In the genomic region with DNA sequence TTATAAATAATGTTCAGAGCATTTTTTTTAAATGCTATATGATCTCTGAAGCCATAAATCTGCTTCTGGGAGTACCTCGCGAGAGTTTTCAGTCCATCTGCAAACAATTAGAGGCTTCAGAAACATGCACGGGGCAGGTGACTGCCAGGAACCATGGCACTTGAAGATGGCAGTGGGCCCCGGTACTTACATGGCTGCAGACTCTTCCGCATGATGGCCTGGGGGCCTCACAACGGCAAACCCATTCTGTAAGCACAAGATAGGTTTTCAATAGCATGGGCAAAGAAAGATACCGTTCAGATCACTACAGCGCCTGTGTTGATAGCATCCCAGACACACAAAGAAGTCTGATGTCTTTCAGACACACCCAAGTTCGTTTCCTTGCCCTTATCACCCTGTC, we compare ENCODE assay signal across 22 mouse cellular contexts.
A peak's percentile ranks its signal among the peaks of the same experiment; 100 is the strongest.
DNase-seq lines count a peak whose midpoint lies in the region; ATAC-seq and TF ChIP-seq lines count a peak whose summit lies in the region.
"Had no signal": no experiment of that assay in that cellular context is flagged by ENCODE, and none has a peak within 500 bp of the region (broad histone marks: within the 10 kb centered on the region; RNA-seq: fewer than 3 reads in every experiment).

No protein-coding gene starts in this region.

- no peaks in the 10 kb centered on the region for H3K27me3 ChIP-seq in neural tube, embryonic 11.5 days (ENCODE audit: control insufficient read depth, insufficient read depth, low read length)
- H3K27me3 ChIP-seq in embryonic facial prominence, embryonic 14.5 days (replicated peaks; ENCODE audit: control insufficient read depth, insufficient read depth, low read length), result no peaks in the 10 kb centered on the region
- no peaks in the 10 kb centered on the region for H3K27me3 ChIP-seq in limb, embryonic 14.5 days (ENCODE audit: control insufficient read depth, insufficient read depth, low read length)
- no peaks in the 10 kb centered on the region for H3K27me3 ChIP-seq in neural tube, embryonic 15.5 days (replicated peaks)
- H3K27me3 ChIP-seq in cerebellum, adult 2 months (ENCODE audit: control insufficient read depth, insufficient read depth, low read length), result no peaks in the 10 kb centered on the region
- H3K27me3 ChIP-seq: forebrain, embryonic 15.5 days; heart, embryonic 15.5 days; midbrain, embryonic 13.5 days; Patski had no signal

- no peaks in the 10 kb centered on the region for H3K36me3 ChIP-seq in neural tube, embryonic 11.5 days (ENCODE audit: control insufficient read depth, insufficient read depth, low read length)
- no peaks in the 10 kb centered on the region for H3K36me3 ChIP-seq in embryonic facial prominence, embryonic 14.5 days (ENCODE audit: control insufficient read depth, insufficient read depth, low read length)
- H3K36me3 ChIP-seq in limb, embryonic 14.5 days (ENCODE audit: control insufficient read depth, insufficient read depth, low read length), result no peaks in the 10 kb centered on the region
- no peaks in the 10 kb centered on the region for H3K36me3 ChIP-seq in neural tube, embryonic 15.5 days
- H3K36me3 ChIP-seq: forebrain, embryonic 15.5 days; heart, embryonic 15.5 days; midbrain, embryonic 13.5 days had no signal

- no peak overlapping the region for H3K27ac ChIP-seq in neural tube, embryonic 11.5 days (ENCODE audit: low read depth, low read length)
- peak overlapping the region; percentile 6; the same call in 1 of the 2 replicates for H3K27ac ChIP-seq in embryonic facial prominence, embryonic 14.5 days (replicated peaks; ENCODE audit: low read depth, low read length)
- peak overlapping the region; percentile 61 for H3K27ac ChIP-seq in limb, embryonic 14.5 days (replicated peaks; ENCODE audit: low read depth, low read length)
- no peak overlapping the region for H3K27ac ChIP-seq in neural tube, embryonic 15.5 days (replicated peaks)
- H3K27ac ChIP-seq in cerebellum, adult 2 months (ENCODE audit: insufficient read depth, low read length), result no peak overlapping the region
- H3K27ac ChIP-seq: forebrain, embryonic 15.5 days; gastrocnemius, adult 2 months; heart, adult 2 months; heart, embryonic 15.5 days; midbrain, embryonic 13.5 days had no signal

- TF ChIP-seq CTCF in cerebellum, adult 2 months (IDR thresholded peaks at IDR 0.05; ENCODE audit: borderline replicate concordance, insufficient read depth, low read depth, low read length), result no peak

- H3K4me3 ChIP-seq in neural tube, embryonic 11.5 days (ENCODE audit: low read depth, low read length), result no peak overlapping the region
- no peak overlapping the region for H3K4me3 ChIP-seq in embryonic facial prominence, embryonic 14.5 days (ENCODE audit: low read depth, low read length)
- no peak overlapping the region for H3K4me3 ChIP-seq in limb, embryonic 14.5 days (replicated peaks; ENCODE audit: low read length)
- no peak overlapping the region for H3K4me3 ChIP-seq in neural tube, embryonic 15.5 days (replicated peaks)
- no peak overlapping the region for H3K4me3 ChIP-seq in cerebellum, adult 2 months (replicated peaks; ENCODE audit: insufficient read depth, low read depth, low read length)
- H3K4me3 ChIP-seq: forebrain, embryonic 15.5 days; gastrocnemius, adult 2 months; heart, adult 2 months; heart, embryonic 15.5 days; midbrain, embryonic 13.5 days had no signal

- peak; percentile 18 for DNase-seq in neural tube, embryonic 11.5 days (ENCODE audit: low spot score)
- DNase-seq in neural tube, embryonic 10.5 days (ENCODE audit: extremely low spot score, low spot score), result no peak
- peak; percentile 57 for DNase-seq in embryonic facial prominence, embryonic 14.5 days (ENCODE audit: low spot score)
- peak; percentile 55 for DNase-seq in limb, embryonic 14.5 days (ENCODE audit: low spot score)
- DNase-seq in cerebellum, adult 2 months, result no peak
- DNase-seq in lung, postnatal 4 days, result no peak
- no peak for DNase-seq in layer of hippocampus, postnatal 10 days (ENCODE audit: low spot score in 2 of 2)
- DNase-seq: B cell, adult 2 months; cerebellum, postnatal 10 days; gastrocnemius, adult 2 months; heart, adult 2 months; kidney, adult 9 months; left cerebral cortex, postnatal 4 days; liver, postnatal 0 days; lung, postnatal 14 days; thymus, postnatal 14 days had no signal

- no peaks in the 10 kb centered on the region for H3K9me3 ChIP-seq in neural tube, embryonic 11.5 days (ENCODE audit: control insufficient read depth, low read length)
- no peaks in the 10 kb centered on the region for H3K9me3 ChIP-seq in embryonic facial prominence, embryonic 14.5 days (ENCODE audit: control insufficient read depth, low read length)
- H3K9me3 ChIP-seq in limb, embryonic 14.5 days (ENCODE audit: control insufficient read depth, low read length), result no peaks in the 10 kb centered on the region
- no peaks in the 10 kb centered on the region for H3K9me3 ChIP-seq in neural tube, embryonic 15.5 days (replicated peaks)
- H3K9me3 ChIP-seq: forebrain, embryonic 15.5 days; heart, embryonic 15.5 days; midbrain, embryonic 13.5 days had no signal

- WGBS in neural tube, embryonic 11.5 days, result 51% methylated on average over 9 of the region's 9 CpGs
- WGBS in embryonic facial prominence, embryonic 14.5 days, result 45% methylated on average over 9 of the region's 9 CpGs
- 25% methylated on average over 9 of the region's 9 CpGs for WGBS in limb, embryonic 14.5 days
- WGBS in neural tube, embryonic 15.5 days, result 41% methylated on average over 9 of the region's 9 CpGs
- WGBS in cerebellum, adult 2 months, result 79% methylated on average over 9 of the region's 9 CpGs

- no peak for ATAC-seq in neural tube, embryonic 11.5 days (ENCODE audit: insufficient read depth, low FRiP score, low TSS enrichment)
- no peak for ATAC-seq in embryonic facial prominence, embryonic 14.5 days (ENCODE audit: low read depth)
- ATAC-seq in limb, embryonic 14.5 days (ENCODE audit: low FRiP score, low read depth), result 0 out of 2 replicates have a peak, but pooled peaks have one; percentile 42
- ATAC-seq in neural tube, embryonic 15.5 days (ENCODE audit: low FRiP score), result peak; percentile 53; the same call in 1 of the 2 replicates
- ATAC-seq: forebrain, embryonic 15.5 days; inflammation-experienced regulatory T-cells, adult 6 months; liver, postnatal 0 days; midbrain, embryonic 13.5 days; Patski had no signal

- no peak for TF ChIP-seq POLR2A in limb, embryonic 14.5 days (IDR thresholded peaks at IDR 0.05; ENCODE audit: borderline replicate concordance, extremely low read depth, insufficient read depth, insufficient read length)
- no peak for TF ChIP-seq POLR2A in cerebellum, adult 2 months (IDR thresholded peaks at IDR 0.05; ENCODE audit: borderline replicate concordance, insufficient read depth, low read length)

- H3K4me2 ChIP-seq in neural tube, embryonic 11.5 days (ENCODE audit: low read depth), result no peak overlapping the region
- no peak overlapping the region for H3K4me2 ChIP-seq in embryonic facial prominence, embryonic 14.5 days (ENCODE audit: low read depth, low read length)
- peak overlapping the region; percentile 33 for H3K4me2 ChIP-seq in limb, embryonic 14.5 days (replicated peaks; ENCODE audit: low read depth, low read length, severe bottlenecking)
- no peak overlapping the region for H3K4me2 ChIP-seq in neural tube, embryonic 15.5 days
- H3K4me2 ChIP-seq: forebrain, embryonic 15.5 days; heart, embryonic 15.5 days; midbrain, embryonic 13.5 days had no signal

- no peak overlapping the region for H3K9ac ChIP-seq in neural tube, embryonic 11.5 days (ENCODE audit: low read length)
- no peak overlapping the region for H3K9ac ChIP-seq in embryonic facial prominence, embryonic 14.5 days (ENCODE audit: low read depth, low read length)
- H3K9ac ChIP-seq in limb, embryonic 14.5 days (ENCODE audit: low read depth, low read length, severe bottlenecking), result no peak overlapping the region
- no peak overlapping the region for H3K9ac ChIP-seq in neural tube, embryonic 15.5 days (replicated peaks)
- H3K9ac ChIP-seq: forebrain, embryonic 15.5 days; heart, embryonic 15.5 days; liver, postnatal 0 days; midbrain, embryonic 13.5 days had no signal

- peaks cover 5% of the 10 kb centered on the region; the same call in 1 of the 2 replicates for H3K4me1 ChIP-seq in neural tube, embryonic 11.5 days (ENCODE audit: control insufficient read depth, insufficient read depth, low read length)
- H3K4me1 ChIP-seq in embryonic facial prominence, embryonic 14.5 days (ENCODE audit: control insufficient read depth, insufficient read depth, low read length), result peaks cover 13% of the 10 kb centered on the region; the same call in 1 of the 2 replicates
- H3K4me1 ChIP-seq in limb, embryonic 14.5 days (ENCODE audit: control insufficient read depth, insufficient read depth, low read length), result peaks cover 20% of the 10 kb centered on the region
- H3K4me1 ChIP-seq in neural tube, embryonic 15.5 days, result peaks cover 12% of the 10 kb centered on the region
- H3K4me1 ChIP-seq in cerebellum, adult 2 months (ENCODE audit: control insufficient read depth, insufficient read depth, low read length), result no peaks in the 10 kb centered on the region
- H3K4me1 ChIP-seq: heart, embryonic 15.5 days had no signal

Comparison
In these comparisons a context has a peak if more than half of its experiments do, and no peak if none do; other contexts are left out.
1. ATAC-seq: peak in limb, embryonic 14.5 days (single experiment) and neural tube, embryonic 15.5 days (single experiment); none in neural tube, embryonic 11.5 days (single experiment) and embryonic facial prominence, embryonic 14.5 days (single experiment).
2. DNase-seq: peak in neural tube, embryonic 11.5 days (single experiment), embryonic facial prominence, embryonic 14.5 days (single experiment) and limb, embryonic 14.5 days (single experiment); none in neural tube, embryonic 10.5 days (single experiment), cerebellum, adult 2 months (0 of 2), lung, postnatal 4 days (0 of 2) and layer of hippocampus, postnatal 10 days (0 of 2).
3. H3K27ac ChIP-seq: peak in embryonic facial prominence, embryonic 14.5 days (single experiment) and limb, embryonic 14.5 days (single experiment); none in neural tube, embryonic 11.5 days (single experiment), neural tube, embryonic 15.5 days (single experiment) and cerebellum, adult 2 months (single experiment).